Mouse (Mus musculus) liver, adult 2 months (tissue): ENCODE data around the gene Rufy3.

Experiments used
- CTCF ChIP-seq: fragments of 200-500 bp; IDR thresholded peaks from 2 replicates; pipeline ENCODE4 v1.5.1; 2011; ENCODE audit warnings: low read depth, low read length, control low read depth
- POLR2A ChIP-seq: fragments of 200-500 bp; IDR thresholded peaks from 2 replicates; pipeline ENCODE4 v1.6.1; 2011; ENCODE audit warnings: low read length, control low read depth; ENCODE audit not compliant: insufficient read depth; ENCODE audit errors: extremely low read depth

- TF ChIP-seq CTCF: peak; percentile 6; the same call in 1 of the 2 replicates
- TF ChIP-seq POLR2A: no peak
Measured at GRCm38 (mm10) chr5:88519232-88519631, 45.6 kb upstream of the Rufy3 start.
